Mouse (Mus musculus): ENCODE results near the gene Marcksl1. TPM values are rescaled to one million over a fixed set of nuclear protein-coding genes. Genes with fewer than 3 reads are reported as not detected.
A peak's percentile ranks its signal among the peaks of the same experiment; 100 is the strongest.

Gene Marcksl1
- total and polyA plus RNA-seq, 2 experiments from 2014 or later = 1,438 to 1,620 TPM

DNA sequence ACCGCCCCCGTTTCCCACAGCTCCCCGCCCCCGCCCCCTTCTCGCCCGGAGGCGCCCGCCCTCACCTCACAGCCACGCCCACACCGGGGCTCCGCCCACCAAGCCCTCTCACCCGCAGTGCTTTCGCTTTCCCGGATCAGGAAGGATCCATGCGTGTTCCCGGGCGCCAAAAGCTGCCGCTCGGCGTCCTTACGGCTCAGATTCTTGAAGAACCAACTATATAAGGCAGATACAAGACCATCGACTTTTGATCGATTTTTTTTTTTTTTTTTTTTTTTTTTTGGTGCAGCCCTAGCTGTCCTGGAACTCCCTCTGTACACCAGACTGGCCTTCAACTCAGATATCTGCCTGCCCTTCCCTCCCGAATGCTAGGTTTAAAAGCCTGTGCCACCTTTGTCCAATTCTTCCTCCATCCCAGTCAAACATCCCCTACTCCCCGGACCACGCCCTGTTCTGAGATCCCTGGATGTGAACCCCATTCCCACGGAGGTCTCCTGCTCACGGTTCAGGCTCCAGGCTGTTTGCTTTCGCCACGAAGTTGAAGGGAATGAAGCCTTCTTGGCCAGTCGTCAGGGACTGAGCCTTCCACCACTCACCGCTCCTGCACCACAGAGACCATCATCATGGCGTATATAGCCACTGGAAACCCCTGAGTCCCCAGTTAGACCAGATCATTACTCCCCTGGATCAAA, 43.3 kb downstream of the Marcksl1 start:
- Histone ChIP-seq H3K9me3 (ENCODE audit: low read length) (no peaks in the 10 kb centered on the region), H3K27ac (peak overlapping the region; percentile 82), H3K4me3 (ENCODE audit: low read length) (peak overlapping the region; percentile 41), H3K9ac (replicated peaks; ENCODE audit: low read length) (peak overlapping the region; percentile 58), H3K36me3 (ENCODE audit: insufficient read depth, low read length) (no peaks in the 10 kb centered on the region), H3K4me1 (ENCODE audit: insufficient read depth, low read length) (0 out of 2 replicates have a peak, but pooled peaks cover 14% of the 10 kb centered on the region), H3K4me2 (ENCODE audit: low read depth, low read length) (peak overlapping the region; percentile 88), H3K27me3 (ENCODE audit: insufficient read depth, low read length) (no peaks in the 10 kb centered on the region)
- TF ChIP-seq CTCF (IDR thresholded peaks at IDR 0.05; ENCODE audit: low read depth) = no peak
- ATAC-seq = peak; percentile 83
- DNase-seq (ENCODE audit: low spot score) = peak; percentile 94
- WGBS = 7% methylated on average over 32 of the region's 33 CpGs

DNA sequence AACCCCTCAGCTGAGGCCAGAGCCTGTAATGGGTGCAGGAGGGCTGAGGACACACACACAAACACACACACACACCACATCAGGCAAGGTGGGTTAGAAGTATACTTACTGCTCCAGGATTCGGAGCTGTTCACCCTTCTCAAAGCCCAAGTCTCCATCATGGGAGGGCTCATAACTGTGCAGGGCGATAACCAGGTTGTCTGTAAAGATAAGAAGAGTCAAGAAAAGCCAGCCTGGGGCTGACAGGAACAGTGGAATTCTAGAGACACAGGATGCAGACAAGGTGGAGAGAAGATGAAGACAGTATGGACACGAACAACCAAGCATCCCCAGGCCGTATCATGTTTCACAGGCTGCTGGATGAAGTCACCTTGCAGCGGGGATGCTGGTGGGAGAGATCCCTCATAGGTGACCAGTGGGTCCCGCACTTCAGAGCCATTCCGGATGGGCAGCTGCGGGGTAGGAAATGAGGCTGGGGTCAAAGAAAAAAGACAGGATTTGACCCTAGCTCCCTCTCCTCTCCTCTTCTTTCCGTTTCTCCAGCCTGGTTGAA, 44.0 kb downstream of the Marcksl1 start:
- no peaks in the 10 kb centered on the region for H3K36me3 ChIP-seq (ENCODE audit: insufficient read depth, low read length)
- no peak for TF ChIP-seq CTCF (IDR thresholded peaks at IDR 0.05; ENCODE audit: low read depth)
- H3K4me3 ChIP-seq (ENCODE audit: low read length) = peak overlapping the region; percentile 41; the same call in 1 of the 2 replicates
- 0 out of 2 replicates have a peak, but pooled peaks cover 14% of the 10 kb centered on the region for H3K4me1 ChIP-seq (ENCODE audit: insufficient read depth, low read length)
- H3K9ac ChIP-seq (replicated peaks; ENCODE audit: low read length) = no peak overlapping the region
- H3K27me3 ChIP-seq (ENCODE audit: insufficient read depth, low read length) = no peaks in the 10 kb centered on the region
- 0 out of 2 replicates have a peak, but pooled peaks have one; percentile 15 for ATAC-seq
- no peaks in the 10 kb centered on the region for H3K9me3 ChIP-seq (ENCODE audit: low read length)
- peak overlapping the region; percentile 88; the same call in 1 of the 2 replicates for H3K4me2 ChIP-seq (ENCODE audit: low read depth, low read length)
- 85% methylated on average over 9 of the region's 9 CpGs for WGBS
- no peak for DNase-seq (ENCODE audit: low spot score)
- H3K27ac ChIP-seq = peak overlapping the region; percentile 82

DNA sequence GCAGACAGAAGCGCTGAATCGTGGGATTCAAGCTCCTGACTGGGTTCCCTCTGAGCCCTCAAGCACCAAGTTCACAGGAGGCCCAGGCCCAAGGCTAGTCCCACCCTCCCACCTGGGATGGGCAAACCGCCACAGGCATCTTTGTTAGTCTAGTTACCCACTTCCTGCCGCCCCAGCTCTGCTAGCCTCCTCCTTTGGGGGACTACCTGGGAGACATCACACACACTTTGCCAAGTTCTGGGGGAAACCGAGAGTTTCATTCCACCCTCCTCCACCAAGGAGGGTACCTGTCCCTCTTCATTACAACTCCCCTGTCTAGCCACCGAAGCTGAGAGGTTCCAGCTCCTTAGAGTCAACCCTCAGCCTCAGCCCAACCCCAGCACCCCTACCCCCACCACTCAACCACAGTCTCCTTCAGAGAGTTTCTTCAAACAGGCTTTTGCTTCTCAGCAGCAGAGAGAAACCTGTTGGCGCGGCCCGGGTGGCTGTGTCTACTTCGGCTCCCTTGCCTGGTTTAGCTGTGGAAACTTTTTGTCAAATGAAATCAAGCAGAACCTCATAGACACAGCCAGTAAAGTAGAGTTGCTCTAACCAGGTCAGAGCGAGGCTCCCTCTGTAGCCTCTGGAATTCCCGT, 45.1 kb downstream of the Marcksl1 start:
- DNase-seq (ENCODE audit: low spot score) (no peak), ATAC-seq (no peak)
- H3K9ac ChIP-seq (replicated peaks; ENCODE audit: low read length) = no peak overlapping the region
- H3K27ac ChIP-seq = no peak overlapping the region
- H3K4me3 ChIP-seq (ENCODE audit: low read length) = no peak overlapping the region
- no peaks in the 10 kb centered on the region for H3K9me3 ChIP-seq (ENCODE audit: low read length)
- H3K4me2 ChIP-seq (ENCODE audit: low read depth, low read length) = no peak overlapping the region
- TF ChIP-seq CTCF (IDR thresholded peaks at IDR 0.05; ENCODE audit: low read depth) = no peak
- WGBS = 89% methylated on average over 12 of the region's 12 CpGs
- H3K36me3 ChIP-seq (ENCODE audit: insufficient read depth, low read length) = no peaks in the 10 kb centered on the region
- H3K27me3 ChIP-seq (ENCODE audit: insufficient read depth, low read length) = no peaks in the 10 kb centered on the region
- H3K4me1 ChIP-seq (ENCODE audit: insufficient read depth, low read length) = 0 out of 2 replicates have a peak, but pooled peaks cover 14% of the 10 kb centered on the region

DNA sequence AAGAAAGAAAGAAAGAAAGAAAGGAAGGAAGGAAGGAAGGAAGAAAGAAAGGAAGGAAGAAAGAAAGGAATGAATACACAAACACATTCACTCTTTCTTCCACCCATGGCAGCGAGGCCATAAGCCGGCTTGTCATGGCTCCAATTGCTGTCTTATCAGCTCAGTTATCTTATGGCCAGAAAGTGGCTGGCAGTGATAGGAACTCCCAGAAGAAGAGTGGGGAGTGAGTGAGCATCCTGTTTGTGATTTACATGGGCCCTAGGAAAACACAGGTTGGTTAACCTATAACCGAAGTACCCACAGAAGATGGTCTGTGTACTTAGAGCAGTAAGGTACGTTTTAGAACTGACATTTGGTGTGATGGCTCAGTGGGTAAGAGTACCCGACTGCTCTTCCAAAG, 47.8 kb downstream of the Marcksl1 start:
- Histone ChIP-seq H3K27ac (no peak overlapping the region), H3K9me3 (ENCODE audit: low read length) (no peaks in the 10 kb centered on the region), H3K4me2 (ENCODE audit: low read depth, low read length) (no peak overlapping the region), H3K4me3 (ENCODE audit: low read length) (no peak overlapping the region), H3K27me3 (ENCODE audit: insufficient read depth, low read length) (no peaks in the 10 kb centered on the region), H3K36me3 (ENCODE audit: insufficient read depth, low read length) (no peaks in the 10 kb centered on the region), H3K9ac (replicated peaks; ENCODE audit: low read length) (no peak overlapping the region), H3K4me1 (ENCODE audit: insufficient read depth, low read length) (no peaks in the 10 kb centered on the region)
- 93% methylated on average over 5 of the region's 5 CpGs for WGBS
- no peak for TF ChIP-seq CTCF (IDR thresholded peaks at IDR 0.05; ENCODE audit: low read depth)
- no peak for ATAC-seq
- DNase-seq (ENCODE audit: low spot score) = no peak

DNA sequence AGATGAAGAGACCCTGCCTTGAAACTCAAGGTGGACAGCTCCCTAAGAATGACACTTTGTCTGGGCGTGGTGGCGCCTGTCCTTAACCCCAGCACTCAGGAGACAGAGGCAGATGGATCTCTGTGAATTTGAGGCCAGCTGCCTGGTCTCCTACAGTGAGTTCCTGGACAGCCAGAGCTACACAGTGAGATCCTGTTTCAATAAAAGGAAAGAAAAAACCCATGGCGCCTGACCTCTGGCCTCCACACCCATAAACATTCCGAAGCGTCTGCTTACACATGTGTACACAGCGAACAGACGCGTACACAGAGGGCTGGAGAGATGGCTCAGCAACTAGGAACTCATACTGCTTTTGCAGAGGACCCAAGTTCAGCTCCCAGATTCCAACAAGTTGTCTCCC, 50.3 kb downstream of the Marcksl1 start:
- Histone ChIP-seq H3K9ac (replicated peaks; ENCODE audit: low read length) (no peak overlapping the region), H3K27me3 (ENCODE audit: insufficient read depth, low read length) (no peaks in the 10 kb centered on the region), H3K4me2 (ENCODE audit: low read depth, low read length) (no peak overlapping the region), H3K4me1 (ENCODE audit: insufficient read depth, low read length) (no peaks in the 10 kb centered on the region), H3K36me3 (ENCODE audit: insufficient read depth, low read length) (no peaks in the 10 kb centered on the region), H3K4me3 (ENCODE audit: low read length) (no peak overlapping the region), H3K9me3 (ENCODE audit: low read length) (no peaks in the 10 kb centered on the region), H3K27ac (no peak overlapping the region)
- TF ChIP-seq CTCF (IDR thresholded peaks at IDR 0.05; ENCODE audit: low read depth) = no peak
- ATAC-seq (no peak), DNase-seq (ENCODE audit: low spot score) (no peak)
- 70% methylated on average over 8 of the region's 8 CpGs for WGBS

DNA sequence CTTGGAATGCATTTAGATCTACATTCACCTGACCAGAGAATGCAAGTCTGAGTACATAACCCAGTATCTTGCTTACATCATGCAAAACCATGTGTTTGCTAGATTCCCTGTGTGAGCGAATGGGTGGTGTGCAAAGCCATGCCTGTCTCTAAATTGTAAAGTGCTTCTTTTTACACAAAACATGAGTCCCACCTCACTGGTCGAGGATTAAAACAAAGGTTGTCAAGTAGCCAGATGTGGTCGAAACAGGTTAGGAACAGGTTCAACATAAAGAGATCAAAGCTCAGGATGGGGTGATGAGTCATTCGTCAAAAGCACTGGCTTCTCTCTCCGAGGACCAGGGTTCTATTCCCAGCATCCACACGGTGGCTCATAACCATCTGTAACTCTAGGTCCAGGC, 51.8 kb downstream of the Marcksl1 start:
- no peak overlapping the region for H3K4me3 ChIP-seq (ENCODE audit: low read length)
- H3K9me3 ChIP-seq (ENCODE audit: low read length) = no peaks in the 10 kb centered on the region
- TF ChIP-seq CTCF (IDR thresholded peaks at IDR 0.05; ENCODE audit: low read depth) = no peak
- 85% methylated on average over 6 of the region's 6 CpGs for WGBS
- H3K36me3 ChIP-seq (ENCODE audit: insufficient read depth, low read length) = no peaks in the 10 kb centered on the region
- DNase-seq (ENCODE audit: low spot score) (no peak), ATAC-seq (no peak)
- no peak overlapping the region for H3K27ac ChIP-seq
- H3K27me3 ChIP-seq (ENCODE audit: insufficient read depth, low read length) = no peaks in the 10 kb centered on the region
- no peak overlapping the region for H3K9ac ChIP-seq (replicated peaks; ENCODE audit: low read length)
- no peaks in the 10 kb centered on the region for H3K4me1 ChIP-seq (ENCODE audit: insufficient read depth, low read length)
- no peak overlapping the region for H3K4me2 ChIP-seq (ENCODE audit: low read depth, low read length)

Small RNA genes within 50 kb of the gene (microRNA-seq; reads per million reads assigned to microRNA genes)
- gene Mir8119 = 0 reads per million in 2 experiments

Other genes with a start within 250 kb of the Marcksl1 start
- gene Sync, start 226.0 kb upstream of the Marcksl1 start, total RNA-seq (2014; rRNA removed) = 1.9 and 3.3 TPM in 2 replicates
- 1.9 and 2.0 TPM in 2 replicates for gene Sync, start 226.0 kb upstream of the Marcksl1 start, polyA plus RNA-seq (2015; fragmentation: Nextera tagmentation; extraction: Ambion mirVana)
- 71.3 and 83.2 TPM in 2 replicates for gene Rbbp4, start 178.2 kb upstream of the Marcksl1 start, total RNA-seq (2014; rRNA removed)
- 234 and 236 TPM in 2 replicates for gene Rbbp4, start 178.2 kb upstream of the Marcksl1 start, polyA plus RNA-seq (2015; fragmentation: Nextera tagmentation; extraction: Ambion mirVana)
- gene Zbtb8os, start 177.9 kb upstream of the Marcksl1 start, total RNA-seq (2014; rRNA removed) = 4.3 and 5.7 TPM in 2 replicates
- gene Zbtb8os, start 177.9 kb upstream of the Marcksl1 start, polyA plus RNA-seq (2015; fragmentation: Nextera tagmentation; extraction: Ambion mirVana) = 23.5 and 27.4 TPM in 2 replicates
- 26.9 and 29.6 TPM in 2 replicates for gene Zbtb8a, start 135.5 kb upstream of the Marcksl1 start, total RNA-seq (2014; rRNA removed)
- gene Zbtb8a, start 135.5 kb upstream of the Marcksl1 start, polyA plus RNA-seq (2015; fragmentation: Nextera tagmentation; extraction: Ambion mirVana) = 14.9 and 15.3 TPM in 2 replicates
- gene Zbtb8b, start 72.7 kb upstream of the Marcksl1 start, total RNA-seq (2014; rRNA removed) = 9.7 and 15.3 TPM in 2 replicates
- gene Zbtb8b, start 72.7 kb upstream of the Marcksl1 start, polyA plus RNA-seq (2015; fragmentation: Nextera tagmentation; extraction: Ambion mirVana) = 11.3 and 12.9 TPM in 2 replicates
- gene Bsdc1, start 52.0 kb upstream of the Marcksl1 start, total RNA-seq (2014; rRNA removed) = 55.2 and 60.6 TPM in 2 replicates
- gene Bsdc1, start 52.0 kb upstream of the Marcksl1 start, polyA plus RNA-seq (2015; fragmentation: Nextera tagmentation; extraction: Ambion mirVana) = 25.3 and 27.1 TPM in 2 replicates
- gene Tssk3, start 22.6 kb upstream of the Marcksl1 start, total RNA-seq (2014; rRNA removed) = not detected in 2 replicates
- gene Tssk3, start 22.6 kb upstream of the Marcksl1 start, polyA plus RNA-seq (2015; fragmentation: Nextera tagmentation; extraction: Ambion mirVana) = 1.1 and 1.3 TPM in 2 replicates
- gene Fam229a, start 22.4 kb upstream of the Marcksl1 start, total RNA-seq (2014; rRNA removed) = 3.9 TPM in 1 of 2 replicates, not detected in the other
- gene Fam229a, start 22.4 kb upstream of the Marcksl1 start, polyA plus RNA-seq (2015; fragmentation: Nextera tagmentation; extraction: Ambion mirVana) = 3.0 and 3.1 TPM in 2 replicates
- 20.7 and 38.0 TPM in 2 replicates for gene Hdac1, start 29.1 kb downstream of the Marcksl1 start, total RNA-seq (2014; rRNA removed)
- gene Hdac1, start 29.1 kb downstream of the Marcksl1 start, polyA plus RNA-seq (2015; fragmentation: Nextera tagmentation; extraction: Ambion mirVana) = 56.6 and 62.1 TPM in 2 replicates
- gene Lck, start 60.1 kb downstream of the Marcksl1 start, total RNA-seq (2014; rRNA removed) = 10.1 and 12.5 TPM in 2 replicates
- 12.2 and 13.0 TPM in 2 replicates for gene Lck, start 60.1 kb downstream of the Marcksl1 start, polyA plus RNA-seq (2015; fragmentation: Nextera tagmentation; extraction: Ambion mirVana)
- not detected in 2 replicates for gene Fam167b, start 65.0 kb downstream of the Marcksl1 start, total RNA-seq (2014; rRNA removed)
- gene Fam167b, start 65.0 kb downstream of the Marcksl1 start, polyA plus RNA-seq (2015; fragmentation: Nextera tagmentation; extraction: Ambion mirVana) = 0.33 and 0.48 TPM in 2 replicates
- 364 and 401 TPM in 2 replicates for gene Eif3i, start 87.1 kb downstream of the Marcksl1 start, total RNA-seq (2014; rRNA removed)
- gene Eif3i, start 87.1 kb downstream of the Marcksl1 start, polyA plus RNA-seq (2015; fragmentation: Nextera tagmentation; extraction: Ambion mirVana) = 231 and 233 TPM in 2 replicates
- 150 and 182 TPM in 2 replicates for gene Tmem234, start 87.1 kb downstream of the Marcksl1 start, total RNA-seq (2014; rRNA removed)
- 216 and 221 TPM in 2 replicates for gene Tmem234, start 87.1 kb downstream of the Marcksl1 start, polyA plus RNA-seq (2015; fragmentation: Nextera tagmentation; extraction: Ambion mirVana)
- gene Dcdc2b, start 100.7 kb downstream of the Marcksl1 start, total RNA-seq (2014; rRNA removed) = not detected in 2 replicates
- 4.1 TPM in 2 replicates for gene Dcdc2b, start 100.7 kb downstream of the Marcksl1 start, polyA plus RNA-seq (2015; fragmentation: Nextera tagmentation; extraction: Ambion mirVana)
- 11.2 and 12.0 TPM in 2 replicates for gene Iqcc, start 105.5 kb downstream of the Marcksl1 start, total RNA-seq (2014; rRNA removed)
- gene Iqcc, start 105.5 kb downstream of the Marcksl1 start, polyA plus RNA-seq (2015; fragmentation: Nextera tagmentation; extraction: Ambion mirVana) = 21.0 and 21.1 TPM in 2 replicates
- gene Ccdc28b, start 110.4 kb downstream of the Marcksl1 start, total RNA-seq (2014; rRNA removed) = 55.0 and 77.7 TPM in 2 replicates
- gene Ccdc28b, start 110.4 kb downstream of the Marcksl1 start, polyA plus RNA-seq (2015; fragmentation: Nextera tagmentation; extraction: Ambion mirVana) = 150 and 157 TPM in 2 replicates
- gene Txlna, start 127.5 kb downstream of the Marcksl1 start, total RNA-seq (2014; rRNA removed) = 31.6 and 32.2 TPM in 2 replicates
- 29.3 and 29.5 TPM in 2 replicates for gene Txlna, start 127.5 kb downstream of the Marcksl1 start, polyA plus RNA-seq (2015; fragmentation: Nextera tagmentation; extraction: Ambion mirVana)
- 61.6 and 61.8 TPM in 2 replicates for gene Kpna6, start 159.2 kb downstream of the Marcksl1 start, total RNA-seq (2014; rRNA removed)
- gene Kpna6, start 159.2 kb downstream of the Marcksl1 start, polyA plus RNA-seq (2015; fragmentation: Nextera tagmentation; extraction: Ambion mirVana) = 11.6 and 13.0 TPM in 2 replicates
- gene Tmem39b, start 183.3 kb downstream of the Marcksl1 start, total RNA-seq (2014; rRNA removed) = 23.8 and 25.2 TPM in 2 replicates
- 10.5 and 12.1 TPM in 2 replicates for gene Tmem39b, start 183.3 kb downstream of the Marcksl1 start, polyA plus RNA-seq (2015; fragmentation: Nextera tagmentation; extraction: Ambion mirVana)
- gene Khdrbs1, start 228.7 kb downstream of the Marcksl1 start, total RNA-seq (2014; rRNA removed) = 75.1 and 86.2 TPM in 2 replicates
- gene Khdrbs1, start 228.7 kb downstream of the Marcksl1 start, polyA plus RNA-seq (2015; fragmentation: Nextera tagmentation; extraction: Ambion mirVana) = 85.7 and 86.5 TPM in 2 replicates